Mouse (Mus musculus) heart, postnatal 0 days (tissue): ENCODE results near the gene Tspyl3. TPM values are rescaled to one million over a fixed set of nuclear protein-coding genes. Genes with fewer than 3 reads are reported as not detected.

Experiments used
- ATAC-seq: fragments of 200-750 bp; cut with Nextera tagmentation; 2 replicates; pipeline ENCODE4 v1.8.0; 2017; ENCODE audit warnings: low read depth, moderate number of reproducible peaks, moderate library complexity; ENCODE audit not compliant: insufficient read depth
- DNase-seq: peaks from one replicate; pipeline ENCODE4 v3.0.0-alpha.2; 2016; ENCODE audit warnings: low spot score
- H3K27ac ChIP-seq: fragments of 300-500 bp; sonication (generic); 2 replicates; pipeline ENCODE4 v1.5.1; 2014; ENCODE audit warnings: low read depth, mild to moderate bottlenecking
- H3K27me3 ChIP-seq: fragments of 300-500 bp; sonication (generic); 2 replicates; pipeline ENCODE4 v1.6.1; 2014; ENCODE audit warnings: low read length, mixed read lengths; ENCODE audit not compliant: control insufficient read depth, insufficient read depth
- H3K36me3 ChIP-seq: fragments of 300-500 bp; sonication (generic); replicated peaks from 2 replicates; pipeline ENCODE4 v1.6.1; 2014; ENCODE audit warnings: low read length, mixed read lengths; ENCODE audit not compliant: control insufficient read depth, insufficient read depth
- H3K4me1 ChIP-seq: fragments of 300-500 bp; sonication (generic); 2 replicates; pipeline ENCODE4 v1.6.1; 2014; ENCODE audit warnings: antibody characterized with exemption; ENCODE audit not compliant: control insufficient read depth, insufficient read depth
- H3K4me2 ChIP-seq: fragments of 300-500 bp; sonication (generic); 2 replicates; pipeline ENCODE4 v1.6.1; 2014; ENCODE audit warnings: low read depth, mild to moderate bottlenecking, low read length, moderate library complexity
- H3K4me3 ChIP-seq: fragments of 300-500 bp; sonication (generic); 2 replicates; pipeline ENCODE4 v1.5.1; 2014; ENCODE audit warnings: low read depth, low read length
- H3K9ac ChIP-seq: fragments of 300-500 bp; sonication (generic); replicated peaks from 2 replicates; pipeline ENCODE4 v1.6.1; 2014; ENCODE audit warnings: low read depth, low read length, mixed read lengths
- H3K9me3 ChIP-seq: fragments of 300-500 bp; sonication (generic); replicated peaks from 2 replicates; pipeline ENCODE4 v1.6.1; 2016; ENCODE audit warnings: low read length; ENCODE audit not compliant: control insufficient read depth
- CTCF ChIP-seq: IDR thresholded peaks from 2 replicates; pipeline ENCODE4 v1.5.1; 2016; ENCODE audit warnings: antibody characterized with exemption, control low read depth, low read depth
- EP300 ChIP-seq: IDR thresholded peaks from 2 replicates; pipeline ENCODE4 v1.6.1; 2016; ENCODE audit warnings: antibody characterized with exemption, low read depth
- WGBS: fragments of 180-500 bp; shearing (Covaris S2); extraction: QIAGEN DNeasy Blood & Tissue Kit; methylation state at CpG from one replicate; pipeline ENCODE4 v1.1.7; 2014; 5-methylcytosine and 5-hydroxymethylcytosine counted together
- polyA plus RNA-seq: library from polyadenylated mRNA; unstranded; fragments of >200 nt; fragmentation: Nextera tagmentation; extraction: Ambion mirVana; gene quantifications from 2 replicates; pipeline ENCODE4 v1.2.1, GENCODE M21; 2015
- total RNA-seq: library from RNA; depleted of rRNA; stranded (reverse); fragments of >200 nt; gene quantifications from 2 replicates; pipeline ENCODE4 v1.2.3, GENCODE M21; 2014; ENCODE audit warnings: low replicate concordance

Tspyl3 gene
- total and polyA plus RNA-seq, 2 experiments from 2014 or later: 0.95 to 2.7 TPM

DNA sequence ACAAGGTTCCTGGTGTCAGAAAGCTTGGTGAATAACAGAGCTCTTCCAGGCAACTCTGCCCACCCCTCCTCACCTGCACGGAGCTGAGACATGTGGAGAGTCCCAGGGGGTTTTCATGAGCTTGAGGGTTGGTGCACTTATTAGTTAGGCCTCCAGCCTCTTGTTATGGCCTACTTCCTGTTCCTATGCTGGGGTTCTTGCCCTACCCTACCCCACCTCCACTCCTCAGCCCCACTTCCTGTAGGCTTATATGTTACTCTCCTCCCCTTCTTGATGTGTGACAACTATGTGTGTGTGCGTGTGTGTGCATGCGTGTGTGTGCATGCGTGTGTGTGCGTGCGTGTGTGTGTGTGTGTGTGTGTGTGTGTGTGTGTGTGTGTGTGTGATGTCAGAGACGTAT is 37.8 kb upstream of the Tspyl3 start:
- Histone ChIP-seq H3K4me1 (no peaks in the 10 kb centered on the region), H3K27me3 (no peaks in the 10 kb centered on the region), H3K27ac (no peak overlapping the region), H3K4me2 (no peak overlapping the region), H3K9me3 (no peaks in the 10 kb centered on the region), H3K36me3 (peaks cover 57% of the 10 kb centered on the region), H3K9ac (no peak overlapping the region), H3K4me3 (no peak overlapping the region)
- no peak for TF ChIP-seq EP300
- no peak for TF ChIP-seq CTCF
- no peak for DNase-seq
- 86% methylated on average over 7 of the region's 7 CpGs for WGBS
- ATAC-seq: no peak

DNA sequence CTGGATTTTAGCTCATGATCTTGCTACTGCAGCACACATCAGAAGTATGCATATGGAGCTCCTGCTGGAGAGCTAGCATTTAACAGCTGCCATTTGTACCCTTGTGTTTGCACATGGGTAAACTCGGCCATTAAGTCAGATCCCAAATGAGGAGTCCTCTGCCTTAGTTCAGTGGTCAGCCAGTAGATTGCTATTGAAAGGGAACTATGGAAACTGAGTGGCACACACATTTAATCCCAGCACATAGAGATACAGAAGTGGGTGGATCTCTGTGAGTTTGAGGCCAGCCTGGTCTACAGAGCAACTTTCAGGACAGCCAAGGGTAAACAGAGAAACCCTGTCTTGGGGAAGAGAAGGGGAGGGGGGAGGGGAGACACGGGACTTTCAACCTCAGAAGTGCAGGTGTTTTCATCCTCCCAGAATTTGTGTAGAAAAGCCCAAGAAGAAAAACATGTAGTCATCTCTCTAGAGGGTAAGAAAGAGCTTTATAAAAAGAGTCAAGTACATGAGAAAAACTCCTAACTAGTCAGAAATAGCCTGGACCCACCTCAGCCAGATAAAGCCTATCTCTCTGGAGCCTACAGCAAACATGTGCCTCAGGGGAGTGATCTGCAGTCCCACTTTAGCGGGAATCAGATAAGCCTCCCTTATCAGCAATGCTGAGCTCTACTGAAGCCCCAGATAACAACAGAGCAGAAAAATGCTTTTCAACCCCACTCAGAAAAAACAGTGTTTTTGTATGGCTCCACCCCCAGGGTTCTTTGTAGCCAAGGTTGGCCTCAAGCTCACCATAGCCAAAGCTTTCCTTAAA is 34.8 kb upstream of the Tspyl3 start:
- H3K4me2 ChIP-seq: no peak overlapping the region
- H3K9ac ChIP-seq: no peak overlapping the region
- 47% methylated on average over 3 of the region's 3 CpGs for WGBS
- no peak for TF ChIP-seq EP300
- no peak for TF ChIP-seq CTCF
- no peaks in the 10 kb centered on the region for H3K27me3 ChIP-seq
- DNase-seq (no peak), ATAC-seq (no peak)
- H3K27ac ChIP-seq: no peak overlapping the region; the same call in 1 of the 2 replicates
- peaks cover 33% of the 10 kb centered on the region for H3K36me3 ChIP-seq
- no peak overlapping the region for H3K4me3 ChIP-seq
- no peaks in the 10 kb centered on the region for H3K9me3 ChIP-seq
- H3K4me1 ChIP-seq: no peaks in the 10 kb centered on the region

DNA sequence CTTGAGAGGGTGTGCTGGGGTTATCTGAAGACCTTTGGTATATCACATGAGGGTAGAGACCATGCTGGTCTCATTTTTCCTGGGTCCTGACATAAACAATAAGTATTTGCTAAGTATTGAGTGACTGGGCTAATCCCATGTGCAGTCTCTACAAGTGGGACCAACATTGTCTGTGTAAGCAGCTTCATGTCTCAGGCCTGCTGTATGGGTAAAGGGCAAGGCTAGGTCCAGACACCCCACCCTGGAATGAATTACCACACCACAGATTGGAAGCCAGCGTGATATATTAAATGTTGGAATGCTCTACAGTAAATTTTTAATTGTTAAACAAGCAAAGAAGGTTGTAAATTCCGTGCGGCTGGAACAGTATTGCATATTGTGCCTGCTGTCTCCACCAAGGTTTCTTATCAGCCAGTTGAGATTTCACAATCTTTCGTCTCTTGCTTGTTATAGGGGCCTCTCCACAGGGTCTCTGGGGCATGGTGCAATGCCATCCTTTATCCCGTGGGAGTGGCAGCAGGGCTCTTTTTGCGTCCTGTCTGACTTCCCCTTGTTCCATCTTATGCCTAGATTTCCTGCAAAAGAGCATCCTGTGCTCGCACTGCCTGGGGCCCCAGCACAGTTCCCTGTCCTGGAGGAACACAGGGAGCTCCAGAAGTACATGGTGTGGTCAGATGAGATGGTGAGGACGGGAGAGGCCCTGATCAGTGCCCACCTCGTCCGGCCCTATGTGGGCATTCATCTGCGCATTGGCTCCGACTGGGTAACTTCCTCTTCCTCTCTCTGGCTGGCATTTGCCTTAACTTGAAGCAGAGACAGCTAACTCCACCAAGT is 34.0 kb upstream of the Tspyl3 start:
- no peak overlapping the region; the same call in 1 of the 2 replicates for H3K27ac ChIP-seq
- no peaks in the 10 kb centered on the region for H3K27me3 ChIP-seq
- H3K9ac ChIP-seq: no peak overlapping the region
- H3K36me3 ChIP-seq: peaks cover 32% of the 10 kb centered on the region
- no peak overlapping the region for H3K4me2 ChIP-seq
- H3K9me3 ChIP-seq: no peaks in the 10 kb centered on the region
- DNase-seq (no peak), ATAC-seq (no peak)
- H3K4me1 ChIP-seq: no peaks in the 10 kb centered on the region
- H3K4me3 ChIP-seq: no peak overlapping the region
- no peak for TF ChIP-seq EP300
- WGBS: 61% methylated on average over 12 of the region's 12 CpGs

GRCm38 (mm10) chr2:153256604-153257003 is 31.4 kb upstream of the Tspyl3 start:
- DNase-seq (no peak), ATAC-seq (no peak)
- H3K36me3 ChIP-seq: peaks cover 12% of the 10 kb centered on the region
- H3K9me3 ChIP-seq: no peaks in the 10 kb centered on the region
- 89% methylated on average over 2 of the region's 2 CpGs for WGBS
- no peak overlapping the region for H3K4me3 ChIP-seq
- no peak overlapping the region for H3K4me2 ChIP-seq
- TF ChIP-seq CTCF (no peak), EP300 (no peak)
- H3K27me3 ChIP-seq: no peaks in the 10 kb centered on the region
- no peak overlapping the region for H3K27ac ChIP-seq
- H3K9ac ChIP-seq: no peak overlapping the region
- no peaks in the 10 kb centered on the region for H3K4me1 ChIP-seq

DNA sequence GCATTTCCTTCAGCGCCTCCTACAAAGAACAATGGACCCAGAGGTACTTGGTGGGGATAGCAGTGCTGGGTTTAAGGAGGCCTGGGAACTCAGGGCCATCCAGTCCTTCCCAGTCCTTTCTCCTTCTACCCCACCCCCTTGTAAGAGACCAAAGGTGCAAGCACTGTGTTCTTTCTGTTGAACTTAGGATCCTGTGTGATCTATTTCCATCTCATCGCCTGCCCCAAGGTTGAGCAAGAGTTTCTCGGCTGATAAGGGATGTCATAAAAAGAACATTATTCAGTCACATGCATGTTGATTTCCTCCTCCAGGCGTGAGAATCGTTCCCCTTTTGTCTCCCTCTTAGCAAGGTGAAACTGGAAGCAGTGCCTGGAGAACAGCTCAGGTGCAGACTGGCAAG is 24.5 kb upstream of the Tspyl3 start:
- DNase-seq (no peak), ATAC-seq (no peak)
- no peaks in the 10 kb centered on the region for H3K4me1 ChIP-seq
- no peaks in the 10 kb centered on the region for H3K27me3 ChIP-seq
- no peak overlapping the region for H3K9ac ChIP-seq
- 76% methylated on average over 5 of the region's 5 CpGs for WGBS
- no peak overlapping the region; the same call in 1 of the 2 replicates for H3K27ac ChIP-seq
- H3K4me3 ChIP-seq: no peak overlapping the region
- TF ChIP-seq EP300 (no peak), CTCF (no peak)
- peaks cover 42% of the 10 kb centered on the region for H3K36me3 ChIP-seq
- no peaks in the 10 kb centered on the region for H3K9me3 ChIP-seq
- no peak overlapping the region for H3K4me2 ChIP-seq
